Mouse (Mus musculus) spleen, postnatal 4 days (tissue): ENCODE measurements around the gene Cenpc1.

Source experiments
- DNase-seq, 2 experiments: peaks; one replicate each; pipeline ENCODE4 v3.0.0; 2022; ENCODE audit warnings: low spot score in 2 of 2

Gene Cenpc1

GRCm38 (mm10) chr5:85996545-85997510 is 68.6 kb downstream of the Cenpc1 start:
- no peak for DNase-seq

- DNase-seq = no peak
Observed at GRCm38 (mm10) chr5:85994551-85994950, 70.8 kb downstream of the Cenpc1 start.

- DNase-seq = no peak
Observed at GRCm38 (mm10) chr5:85992805-85993721, 72.3 kb downstream of the Cenpc1 start.

GRCm38 (mm10) chr5:85992055-85992454 is 73.3 kb downstream of the Cenpc1 start:
- DNase-seq = no peak

- no peak for DNase-seq
Observed at GRCm38 (mm10) chr5:85987516-85987863, 77.9 kb downstream of the Cenpc1 start.

GRCm38 (mm10) chr5:85986734-85987515 is 78.5 kb downstream of the Cenpc1 start:
- DNase-seq = no peak

GRCm38 (mm10) chr5:85977646-85978426 is 87.5 kb downstream of the Cenpc1 start:
- DNase-seq = no peak

- DNase-seq = no peak
Observed at GRCm38 (mm10) chr5:85962791-85963190, 102.6 kb downstream of the Cenpc1 start.
